Mouse (Mus musculus) neural tube, embryonic 12.5 days (tissue): ENCODE data around the gene Socs3. TPM values are rescaled to one million over a fixed set of nuclear protein-coding genes. Genes with fewer than 3 reads are reported as not detected.
A peak's percentile ranks its signal among the peaks of the same experiment; 100 is the strongest.

Experiments used
- ATAC-seq: fragments of 200-750 bp; cut with Nextera tagmentation; 2 replicates; pipeline ENCODE4 v1.8.0; 2017; ENCODE audit warnings: low read depth, mild to moderate bottlenecking, moderate TSS enrichment, moderate library complexity; ENCODE audit not compliant: low FRiP score
- H3K27ac ChIP-seq: fragments of 300-500 bp; sonication (generic); 2 replicates; pipeline ENCODE4 v1.5.1; 2016
- H3K27me3 ChIP-seq: fragments of 300-500 bp; sonication (generic); replicated peaks from 2 replicates; pipeline ENCODE4 v1.6.1; 2016; ENCODE audit warnings: mild to moderate bottlenecking
- H3K36me3 ChIP-seq: fragments of 300-500 bp; sonication (generic); 2 replicates; pipeline ENCODE4 v1.6.1; 2016; ENCODE audit warnings: mild to moderate bottlenecking
- H3K4me1 ChIP-seq: fragments of 300-500 bp; sonication (generic); 2 replicates; pipeline ENCODE4 v1.6.1; 2016
- H3K4me2 ChIP-seq: fragments of 300-500 bp; sonication (generic); replicated peaks from 2 replicates; pipeline ENCODE4 v1.6.1; 2016; ENCODE audit warnings: mild to moderate bottlenecking
- H3K4me3 ChIP-seq: fragments of 300-500 bp; sonication (generic); 2 replicates; pipeline ENCODE4 v1.5.1; 2016
- H3K9ac ChIP-seq: fragments of 300-500 bp; sonication (generic); 2 replicates; pipeline ENCODE4 v1.6.1; 2016; ENCODE audit warnings: mild to moderate bottlenecking
- H3K9me3 ChIP-seq: fragments of 300-500 bp; sonication (generic); 2 replicates; pipeline ENCODE4 v1.6.1; 2016; ENCODE audit warnings: mild to moderate bottlenecking
- WGBS: fragments of 180-500 bp; shearing (Covaris S2); methylation state at CpG from one replicate; pipeline ENCODE4 v1.1.7; 2016; 5-methylcytosine and 5-hydroxymethylcytosine counted together
- polyA plus RNA-seq: library from polyadenylated mRNA; unstranded; fragments of >200 nt; fragmentation: Nextera tagmentation; extraction: Ambion mirVana; gene quantifications from 2 replicates; pipeline ENCODE4 v1.2.1, GENCODE M21; 2016

Gene Socs3
- polyA plus RNA-seq, 1 experiment from 2014 or later: 9.2 TPM

DNA sequence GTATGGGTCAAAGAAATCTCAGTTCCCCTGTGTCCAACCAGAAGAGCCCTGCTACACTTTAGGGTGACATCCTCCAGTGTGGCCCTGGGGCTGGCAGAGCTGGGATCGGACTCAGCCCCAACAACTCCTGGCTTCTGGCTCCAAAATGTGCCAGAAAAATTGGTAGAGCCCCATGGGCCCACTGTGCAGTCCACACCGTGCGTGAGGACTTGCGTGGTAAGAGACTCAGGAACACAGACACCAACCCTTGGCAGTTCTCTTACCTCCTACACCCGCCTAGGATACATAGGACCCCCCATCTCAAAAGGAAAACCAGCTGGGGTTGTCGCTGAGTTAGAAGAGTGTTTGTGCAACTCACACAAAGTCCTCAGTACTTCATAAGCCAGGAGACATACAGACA, 29.0 kb downstream of the Socs3 start:
- H3K4me2 ChIP-seq: peak overlapping the region; percentile 42; the same call in 1 of the 2 replicates
- no peaks in the 10 kb centered on the region for H3K36me3 ChIP-seq
- peaks cover 10% of the 10 kb centered on the region for H3K27me3 ChIP-seq
- ATAC-seq: no peak
- H3K9me3 ChIP-seq: no peaks in the 10 kb centered on the region
- H3K27ac ChIP-seq: no peak overlapping the region
- no peak overlapping the region for H3K9ac ChIP-seq
- peaks cover 37% of the 10 kb centered on the region for H3K4me1 ChIP-seq
- 90% methylated on average over 6 of the region's 6 CpGs for WGBS
- no peak overlapping the region for H3K4me3 ChIP-seq

DNA sequence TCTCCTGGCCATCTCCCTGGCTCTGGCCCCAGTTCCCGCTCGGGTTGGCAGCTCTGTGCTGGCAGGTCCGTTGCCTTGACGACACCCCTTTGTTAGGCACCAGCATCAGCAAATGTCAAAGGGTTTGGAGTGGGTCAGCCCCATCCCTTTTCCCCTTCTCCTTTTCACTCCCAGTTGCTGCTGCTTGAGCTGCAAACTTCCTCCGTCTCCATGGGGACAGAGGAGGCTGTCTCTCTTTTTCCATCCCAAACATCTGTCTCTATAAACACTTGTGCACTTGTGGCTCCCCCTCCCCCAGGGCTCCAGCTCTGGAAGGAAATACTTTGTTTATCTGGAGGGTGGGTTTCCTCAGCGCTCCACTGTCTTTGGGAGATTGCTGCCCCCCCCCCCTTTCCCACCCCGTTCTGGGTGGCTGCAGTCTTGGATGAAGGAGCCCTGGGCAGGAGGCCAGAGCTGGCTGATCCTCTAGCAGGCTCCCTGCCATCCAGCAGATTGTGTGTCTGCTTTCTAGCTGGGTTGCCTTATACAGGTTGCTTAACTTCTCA, 30.0 kb downstream of the Socs3 start:
- Histone ChIP-seq H3K4me1 (peaks cover 44% of the 10 kb centered on the region), H3K4me3 (no peak overlapping the region), H3K27me3 (peaks cover 15% of the 10 kb centered on the region), H3K36me3 (no peaks in the 10 kb centered on the region), H3K9me3 (no peaks in the 10 kb centered on the region), H3K4me2 (peak overlapping the region; percentile 42), H3K27ac (0 out of 2 replicates have a peak overlapping the region, but pooled peaks have one; percentile 46), H3K9ac (no peak overlapping the region)
- peak; percentile 91 for ATAC-seq
- WGBS: 0% methylated on average over 7 of the region's 7 CpGs

DNA sequence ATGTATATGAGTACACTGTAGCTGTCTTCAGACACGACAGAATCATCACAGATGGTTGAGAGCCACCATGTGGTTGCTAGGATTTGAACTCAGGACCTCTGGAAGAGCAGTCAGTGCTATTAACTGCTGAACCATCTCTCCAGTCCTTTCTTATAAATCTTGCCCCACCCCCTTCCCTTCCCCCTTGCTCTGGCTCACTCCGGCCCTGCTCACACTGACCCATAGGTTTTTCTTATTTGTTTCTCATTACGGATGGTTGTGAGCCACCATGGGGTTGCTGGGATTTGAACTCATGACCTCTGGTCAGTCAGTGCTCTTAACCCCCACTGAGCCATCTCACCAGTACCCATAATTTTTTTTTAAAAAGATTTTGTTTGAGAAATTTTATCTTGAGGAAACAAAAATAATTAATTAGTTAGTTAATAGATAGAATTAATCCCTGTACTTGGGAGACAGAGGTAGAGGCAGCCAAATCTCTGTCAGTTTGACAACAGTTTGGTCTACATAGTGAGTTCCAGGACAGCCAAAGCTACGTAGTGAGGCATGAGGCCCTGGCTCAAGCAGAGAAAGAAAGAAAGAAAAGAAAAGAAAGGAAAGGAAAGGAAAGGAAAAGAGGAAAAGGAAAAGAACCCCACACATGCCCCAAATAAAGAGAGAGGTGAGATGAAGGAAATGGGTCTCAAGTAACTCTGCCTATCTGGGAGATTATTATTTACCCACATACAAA, 30.7 kb downstream of the Socs3 start:
- H3K4me1 ChIP-seq: peaks cover 49% of the 10 kb centered on the region
- H3K4me3 ChIP-seq: no peak overlapping the region
- no peak overlapping the region; the same call in 1 of the 2 replicates for H3K4me2 ChIP-seq
- no peak overlapping the region for H3K27ac ChIP-seq
- no peak for ATAC-seq
- 23% methylated on average over 4 of the region's 4 CpGs for WGBS
- H3K36me3 ChIP-seq: no peaks in the 10 kb centered on the region
- H3K9ac ChIP-seq: no peak overlapping the region
- H3K9me3 ChIP-seq: no peaks in the 10 kb centered on the region
- H3K27me3 ChIP-seq: peaks cover 20% of the 10 kb centered on the region

DNA sequence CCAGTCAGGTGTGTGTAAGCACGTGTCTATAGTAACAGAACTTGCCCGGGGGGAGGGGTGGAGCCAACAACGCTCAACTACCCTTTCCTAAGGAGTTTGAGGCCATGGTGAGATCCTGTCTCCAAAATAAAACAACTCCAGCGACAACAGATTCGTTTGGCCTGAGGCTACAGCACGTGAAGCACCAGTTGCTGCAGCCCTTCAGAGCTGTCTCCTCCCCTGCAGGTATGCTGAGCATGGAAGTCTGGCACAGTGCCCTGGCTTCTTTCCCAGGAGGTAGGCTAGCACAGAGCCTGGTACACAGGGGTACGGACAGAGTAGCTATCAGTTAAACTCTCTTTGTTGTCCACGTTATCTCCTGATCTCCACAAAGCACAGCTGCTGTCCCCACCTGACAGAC, 33.6 kb downstream of the Socs3 start:
- no peak overlapping the region for H3K4me2 ChIP-seq
- no peak overlapping the region for H3K27ac ChIP-seq
- H3K9me3 ChIP-seq: no peaks in the 10 kb centered on the region
- peaks cover 39% of the 10 kb centered on the region for H3K27me3 ChIP-seq
- WGBS: 62% methylated on average over 8 of the region's 8 CpGs
- H3K4me1 ChIP-seq: peaks cover 49% of the 10 kb centered on the region
- H3K36me3 ChIP-seq: no peaks in the 10 kb centered on the region
- ATAC-seq: no peak
- no peak overlapping the region for H3K4me3 ChIP-seq
- H3K9ac ChIP-seq: no peak overlapping the region

DNA sequence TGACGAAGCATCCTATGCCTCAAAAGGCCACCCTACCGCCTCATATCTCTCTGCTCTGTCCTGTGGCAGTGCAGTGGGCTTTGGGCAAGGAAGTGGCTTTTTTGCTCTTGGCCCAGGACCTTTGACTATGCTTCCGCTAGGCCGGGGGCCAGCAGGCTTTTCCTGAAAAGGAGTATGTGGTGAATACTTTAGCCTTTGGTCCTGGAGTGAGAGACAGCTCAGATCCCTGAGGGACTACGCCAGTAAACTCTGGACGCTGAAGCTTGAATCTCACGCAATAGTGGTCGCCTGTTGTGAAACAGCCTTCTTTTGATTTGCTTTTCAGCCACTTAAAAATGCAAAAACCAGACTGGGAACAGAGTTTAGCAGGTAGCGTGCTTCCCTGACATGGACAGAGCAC, 34.2 kb downstream of the Socs3 start:
- no peak for ATAC-seq
- H3K27me3 ChIP-seq: peaks cover 44% of the 10 kb centered on the region
- H3K4me1 ChIP-seq: peaks cover 49% of the 10 kb centered on the region
- H3K9ac ChIP-seq: no peak overlapping the region
- no peaks in the 10 kb centered on the region for H3K36me3 ChIP-seq
- H3K4me2 ChIP-seq: no peak overlapping the region
- H3K9me3 ChIP-seq: no peaks in the 10 kb centered on the region
- 72% methylated on average over 9 of the region's 9 CpGs for WGBS
- H3K4me3 ChIP-seq: no peak overlapping the region
- no peak overlapping the region for H3K27ac ChIP-seq

DNA sequence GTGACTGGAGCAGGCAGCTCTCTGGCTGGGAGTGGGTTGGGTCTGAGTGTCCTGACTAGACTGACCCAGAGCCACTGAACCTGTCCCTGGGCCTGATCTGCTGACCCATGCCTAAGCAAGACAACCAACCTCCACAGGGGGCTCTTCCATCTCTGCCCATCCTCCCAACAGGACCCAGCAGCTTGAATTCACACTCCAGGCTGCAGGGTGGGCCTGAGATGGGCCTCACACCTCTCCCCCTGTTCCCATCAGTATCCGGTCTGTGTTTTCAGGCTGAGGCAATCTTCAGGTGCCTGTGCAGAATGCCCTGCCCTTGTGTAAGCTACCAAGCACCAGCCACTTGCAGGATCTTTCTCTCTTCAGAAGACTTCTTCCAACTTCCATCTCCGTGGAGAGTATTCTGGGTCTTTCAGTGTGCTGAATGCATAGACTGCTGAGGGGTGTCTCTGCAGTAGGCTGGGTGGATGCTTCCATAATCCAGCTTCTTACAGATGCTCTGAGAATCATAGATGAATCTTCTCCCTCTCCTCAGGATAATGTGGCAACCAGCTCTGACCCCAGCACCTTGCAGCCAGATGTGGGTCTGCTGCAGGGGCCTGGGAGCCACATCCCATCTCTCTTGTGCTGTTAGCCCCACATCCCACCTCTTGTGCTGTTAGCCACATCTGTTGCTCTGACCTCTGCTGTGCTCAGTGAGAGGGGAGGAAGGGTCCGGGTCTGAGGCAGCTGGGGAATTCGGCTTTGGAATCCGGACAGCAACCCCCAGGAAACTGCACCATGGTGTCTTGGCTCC, 35.1 kb downstream of the Socs3 start:
- Histone ChIP-seq H3K4me1 (peaks cover 42% of the 10 kb centered on the region), H3K27ac (no peak overlapping the region), H3K9ac (no peak overlapping the region), H3K4me2 (no peak overlapping the region), H3K27me3 (peaks cover 53% of the 10 kb centered on the region), H3K4me3 (no peak overlapping the region), H3K36me3 (no peaks in the 10 kb centered on the region), H3K9me3 (no peaks in the 10 kb centered on the region)
- no peak for ATAC-seq
- 55% methylated on average over 5 of the region's 5 CpGs for WGBS

DNA sequence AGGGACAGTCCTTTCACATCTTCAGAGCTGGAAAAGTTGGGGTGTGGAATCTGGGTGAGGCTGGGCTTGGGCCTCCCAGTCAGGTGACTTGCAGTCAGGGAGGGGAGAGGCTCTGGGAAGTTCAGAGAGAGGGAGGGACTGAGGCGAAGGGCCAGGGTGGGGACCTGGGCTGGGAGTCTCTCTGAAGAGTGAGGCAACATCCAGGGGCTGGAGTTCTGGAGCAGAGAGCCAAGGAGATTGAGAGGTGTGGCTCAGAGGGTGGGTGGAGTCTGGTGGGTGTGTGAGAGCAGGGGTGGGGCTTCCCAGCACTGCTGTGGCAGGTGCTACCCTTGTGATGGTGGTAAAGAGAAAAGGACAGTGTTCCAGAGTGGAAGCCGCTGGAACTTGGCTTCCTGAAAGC, 35.7 kb downstream of the Socs3 start:
- Histone ChIP-seq H3K9me3 (no peaks in the 10 kb centered on the region), H3K4me2 (no peak overlapping the region), H3K27me3 (peaks cover 59% of the 10 kb centered on the region), H3K4me1 (peaks cover 36% of the 10 kb centered on the region), H3K36me3 (no peaks in the 10 kb centered on the region), H3K4me3 (no peak overlapping the region), H3K9ac (no peak overlapping the region), H3K27ac (no peak overlapping the region)
- ATAC-seq: no peak
- WGBS: 24% methylated on average over 2 of the region's 2 CpGs

DNA sequence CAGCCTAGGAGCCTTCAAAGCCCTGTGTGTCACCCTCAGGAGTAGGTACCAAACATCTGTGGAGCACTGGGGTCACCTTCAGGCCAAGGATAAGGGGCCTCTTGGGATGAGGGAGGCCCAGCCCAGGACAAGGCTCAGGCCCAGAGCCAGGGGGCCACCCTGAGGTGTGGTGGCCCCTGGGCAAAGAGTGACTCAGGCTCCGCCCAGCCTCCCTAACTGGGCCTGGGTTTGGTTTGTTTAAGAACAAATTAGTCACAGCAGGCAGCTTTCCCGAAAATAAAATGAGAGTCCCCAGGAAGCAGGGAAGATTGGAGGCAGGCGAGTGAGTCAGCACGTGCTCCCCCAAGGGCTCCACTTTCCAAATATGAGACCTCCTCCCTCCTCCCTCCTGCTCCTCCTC, 37.7 kb downstream of the Socs3 start:
- Histone ChIP-seq H3K4me3 (no peak overlapping the region), H3K27me3 (peaks cover 54% of the 10 kb centered on the region), H3K36me3 (no peaks in the 10 kb centered on the region), H3K27ac (no peak overlapping the region), H3K9ac (no peak overlapping the region), H3K9me3 (no peaks in the 10 kb centered on the region), H3K4me2 (no peak overlapping the region), H3K4me1 (peaks cover 33% of the 10 kb centered on the region)
- no peak for ATAC-seq
- WGBS: 19% methylated on average over 4 of the region's 4 CpGs

DNA sequence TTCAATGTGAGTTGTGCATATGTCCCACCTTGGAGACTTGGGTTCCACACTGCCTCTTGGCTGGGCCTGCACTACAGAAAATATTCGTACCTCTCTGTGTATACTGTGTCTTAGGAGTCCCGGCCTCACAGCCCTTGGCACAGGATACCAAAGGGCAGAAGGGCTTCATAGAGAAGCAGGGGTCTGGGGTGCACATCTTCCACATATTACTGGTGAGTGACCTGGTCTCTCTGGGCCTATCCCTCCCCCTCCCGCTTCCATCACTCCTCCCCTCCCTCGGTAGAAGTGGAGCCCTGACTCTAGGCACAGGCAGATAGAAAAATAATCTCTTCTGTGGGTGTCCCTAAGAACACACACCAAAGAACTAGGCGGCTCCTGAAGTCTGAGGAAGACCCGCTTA, 38.3 kb downstream of the Socs3 start:
- H3K4me2 ChIP-seq: no peak overlapping the region; the same call in 1 of the 2 replicates
- H3K4me1 ChIP-seq: peaks cover 33% of the 10 kb centered on the region
- H3K27ac ChIP-seq: no peak overlapping the region
- H3K27me3 ChIP-seq: peaks cover 54% of the 10 kb centered on the region
- no peak overlapping the region for H3K9ac ChIP-seq
- H3K9me3 ChIP-seq: no peaks in the 10 kb centered on the region
- no peak overlapping the region for H3K4me3 ChIP-seq
- 52% methylated on average over 6 of the region's 6 CpGs for WGBS
- no peaks in the 10 kb centered on the region for H3K36me3 ChIP-seq
- no peak for ATAC-seq

DNA sequence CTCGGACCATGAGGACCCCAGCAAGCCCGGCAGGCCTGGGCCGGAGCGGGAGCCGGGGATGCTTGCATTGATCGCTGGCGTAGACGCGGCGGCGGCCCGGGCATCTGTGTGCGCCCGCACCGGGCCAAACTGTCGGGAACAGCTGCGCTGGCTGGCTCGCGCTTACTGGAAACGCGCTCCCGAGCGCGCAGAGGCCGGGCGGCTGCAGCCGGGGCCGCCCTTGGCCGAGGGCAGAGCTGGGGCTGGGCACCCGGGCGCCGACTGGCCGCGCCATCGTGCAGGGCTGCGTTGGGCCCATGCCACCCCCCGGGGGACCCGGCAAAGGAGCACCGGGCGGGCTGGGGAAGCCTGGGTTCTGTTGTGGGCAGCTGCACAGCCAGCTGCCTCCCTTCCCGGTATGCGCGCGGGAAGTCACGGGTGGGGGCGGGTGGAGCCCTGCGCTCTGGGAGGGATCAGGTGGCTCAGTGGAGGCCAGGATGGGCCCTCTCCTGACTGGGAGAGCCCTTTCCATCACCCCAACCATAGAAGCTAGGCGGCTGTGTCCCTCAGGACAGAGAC, 39.0 kb downstream of the Socs3 start:
- H3K4me3 ChIP-seq: peak overlapping the region; percentile 42
- H3K9ac ChIP-seq: peak overlapping the region; percentile 61
- H3K27ac ChIP-seq: no peak overlapping the region
- WGBS: 2% methylated on average over 48 of the region's 48 CpGs
- H3K4me1 ChIP-seq: peaks cover 27% of the 10 kb centered on the region
- H3K36me3 ChIP-seq: no peaks in the 10 kb centered on the region
- ATAC-seq: peak; percentile 63
- peak overlapping the region; percentile 91 for H3K4me2 ChIP-seq
- no peaks in the 10 kb centered on the region for H3K9me3 ChIP-seq
- H3K27me3 ChIP-seq: peaks cover 50% of the 10 kb centered on the region

DNA sequence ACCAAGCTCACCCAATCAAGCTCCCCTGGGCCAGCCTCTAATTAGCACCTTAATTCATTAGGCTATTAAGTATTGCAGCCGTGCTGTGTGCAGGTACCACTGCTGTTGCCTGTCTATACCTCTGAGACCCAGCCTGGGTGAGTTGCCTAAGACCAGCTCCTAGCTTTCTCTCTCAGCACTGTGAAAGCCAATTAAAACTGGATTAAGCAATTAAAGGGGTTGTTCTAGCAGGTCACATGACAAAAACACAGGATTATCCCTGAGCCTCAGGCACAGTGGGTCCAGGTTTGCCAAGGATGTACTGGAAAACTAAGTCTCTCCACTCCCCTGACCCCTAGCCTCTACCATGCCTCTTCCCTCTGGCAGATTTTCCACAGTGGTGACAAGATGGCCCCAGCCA, 44.3 kb downstream of the Socs3 start:
- no peaks in the 10 kb centered on the region for H3K9me3 ChIP-seq
- H3K36me3 ChIP-seq: no peaks in the 10 kb centered on the region
- no peak overlapping the region for H3K9ac ChIP-seq
- WGBS: 68% methylated on average over 1 of the region's 1 CpGs
- no peak overlapping the region for H3K27ac ChIP-seq
- 0 out of 2 replicates have a peak, but pooled peaks cover under 1% of the 10 kb centered on the region for H3K4me1 ChIP-seq
- H3K4me3 ChIP-seq: no peak overlapping the region
- ATAC-seq: no peak
- no peak overlapping the region for H3K4me2 ChIP-seq
- peaks cover 16% of the 10 kb centered on the region for H3K27me3 ChIP-seq

DNA sequence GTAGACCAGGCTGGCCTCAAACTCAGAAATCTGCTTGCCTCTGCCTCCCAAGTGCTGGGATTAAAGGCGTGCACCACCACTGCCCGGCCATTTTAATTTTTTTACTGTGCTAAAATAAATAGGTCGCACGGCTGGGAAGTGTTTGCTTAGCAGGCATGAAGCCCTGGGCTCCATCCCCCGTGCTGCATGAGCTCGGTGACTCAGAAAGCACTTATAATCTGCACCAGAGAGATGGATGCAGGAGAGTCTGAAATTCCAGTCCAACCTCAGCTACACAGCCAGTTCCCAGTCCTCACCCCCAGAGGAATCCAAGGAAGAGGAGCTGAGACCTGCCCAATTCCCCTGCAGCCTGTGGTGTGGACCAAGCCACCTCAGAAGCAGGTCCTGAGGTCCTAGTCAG, 45.4 kb downstream of the Socs3 start:
- H3K4me2 ChIP-seq: no peak overlapping the region
- H3K27me3 ChIP-seq: peaks cover 5% of the 10 kb centered on the region
- WGBS: 78% methylated on average over 6 of the region's 6 CpGs
- H3K27ac ChIP-seq: no peak overlapping the region
- ATAC-seq: no peak
- H3K36me3 ChIP-seq: no peaks in the 10 kb centered on the region
- H3K9me3 ChIP-seq: no peaks in the 10 kb centered on the region
- H3K4me3 ChIP-seq: no peak overlapping the region
- H3K9ac ChIP-seq: no peak overlapping the region
- H3K4me1 ChIP-seq: no peaks in the 10 kb centered on the region
